Mouse (Mus musculus) granulocyte monocyte progenitor cell, adult 5-6 weeks (primary cell): ENCODE results near the gene Hmgb3. TPM values are rescaled to one million over a fixed set of nuclear protein-coding genes. Genes with fewer than 3 reads are reported as not detected.

Experiments used
- ATAC-seq: replicated peaks from 2 replicates; pipeline ENCODE4 v1.8.0; 2016; ENCODE audit warnings: mild to moderate bottlenecking, moderate TSS enrichment, inconsistent platforms; ENCODE audit not compliant: poor library complexity, severe bottlenecking
- total RNA-seq, 2 experiments: library from RNA; stranded (forward) in 1 of 2; stranded (reverse) in 1 of 2; fragments of 200-712, 200-1000 nt in 1 of 2; fragments of >200 nt in 1 of 2; fragmentation: Nextera tagmentation in 1 of 2; gene quantifications; 2 replicates each; pipeline ENCODE4 v1.2.3; 2014 to 2017

Gene Hmgb3
- total RNA-seq (2014; fragmentation: Nextera tagmentation) = 66.0 and 79.2 TPM in 2 replicates
- total RNA-seq (2017) = 129 and 138 TPM in 2 replicates

DNA sequence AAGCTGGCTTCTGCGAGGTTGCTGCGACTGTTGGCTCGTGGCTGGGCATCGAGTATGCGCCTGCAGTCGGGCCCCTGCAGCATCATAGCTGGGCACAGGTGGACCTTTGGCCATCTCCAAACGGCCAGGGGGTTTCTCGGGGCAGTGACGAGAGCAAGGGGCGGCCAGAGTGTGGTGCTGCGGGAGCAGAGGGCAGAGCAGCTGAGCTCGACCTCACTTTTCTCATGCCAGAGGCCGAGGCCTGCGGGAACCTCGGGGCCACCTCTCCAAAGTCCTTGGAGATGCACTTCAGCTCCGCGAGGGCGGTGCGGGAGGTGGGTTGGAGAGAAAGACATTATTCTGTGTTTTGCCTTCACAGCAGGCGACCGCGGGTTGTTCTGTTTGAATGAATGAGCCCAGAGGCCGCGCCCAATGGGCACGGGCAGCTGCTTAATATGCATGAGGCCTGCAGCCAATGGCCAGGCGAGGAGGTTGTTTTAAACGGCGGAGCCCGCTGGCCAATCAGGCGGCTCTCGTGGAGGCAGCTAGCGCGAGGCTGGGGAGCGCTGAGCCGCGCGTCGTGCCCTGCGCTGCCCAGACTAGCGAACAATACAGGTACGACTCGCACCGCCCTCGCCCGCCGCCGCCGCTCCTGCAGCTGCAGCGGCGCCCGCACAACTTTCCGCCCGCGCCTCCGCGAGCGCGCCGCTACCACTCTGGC is at the start of gene Hmgb3:
Hmgb3 (plus strand) TSS at position 504 of the 700 bp plus-strand sequence.
- ATAC-seq = peak; percentile 98

DNA sequence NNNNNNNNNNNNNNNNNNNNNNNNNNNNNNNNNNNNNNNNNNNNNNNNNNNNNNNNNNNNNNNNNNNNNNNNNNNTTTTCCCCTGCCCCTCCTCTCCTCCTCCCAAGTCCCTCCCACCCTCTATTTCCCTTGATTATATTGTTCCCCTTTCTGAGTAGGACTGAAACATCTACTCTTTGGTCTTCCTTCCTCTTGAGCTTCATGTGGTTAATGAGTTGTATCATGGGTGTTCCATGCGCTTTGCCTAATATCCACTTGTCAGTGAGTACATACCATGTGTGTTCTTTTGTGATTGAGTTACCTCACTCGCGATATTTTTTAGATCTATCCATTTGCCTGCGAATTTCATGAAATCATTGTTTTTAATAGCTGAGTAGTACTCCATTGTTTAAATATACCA is 49.1 kb upstream of the Hmgb3 start:
- ATAC-seq = peak; percentile 70

DNA sequence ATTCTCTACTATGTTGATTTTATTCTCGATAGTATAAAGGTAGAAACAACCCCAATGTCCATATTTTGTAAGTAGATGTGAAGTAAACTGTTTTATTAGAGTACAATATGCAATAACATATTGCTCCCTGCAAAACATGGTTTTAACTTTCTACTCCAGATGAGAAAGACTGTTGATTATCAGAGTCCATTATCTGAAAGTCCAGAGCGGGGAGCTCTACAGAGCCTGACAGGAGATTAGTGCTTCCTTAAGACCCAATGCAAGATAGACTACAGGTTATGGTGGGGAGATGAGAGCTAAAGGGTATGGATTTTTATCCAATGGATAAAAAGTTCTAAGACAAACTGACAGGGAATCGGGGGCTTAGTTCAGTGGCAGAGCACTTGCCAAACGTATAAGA is 36.5 kb upstream of the Hmgb3 start:
- no peak for ATAC-seq

DNA sequence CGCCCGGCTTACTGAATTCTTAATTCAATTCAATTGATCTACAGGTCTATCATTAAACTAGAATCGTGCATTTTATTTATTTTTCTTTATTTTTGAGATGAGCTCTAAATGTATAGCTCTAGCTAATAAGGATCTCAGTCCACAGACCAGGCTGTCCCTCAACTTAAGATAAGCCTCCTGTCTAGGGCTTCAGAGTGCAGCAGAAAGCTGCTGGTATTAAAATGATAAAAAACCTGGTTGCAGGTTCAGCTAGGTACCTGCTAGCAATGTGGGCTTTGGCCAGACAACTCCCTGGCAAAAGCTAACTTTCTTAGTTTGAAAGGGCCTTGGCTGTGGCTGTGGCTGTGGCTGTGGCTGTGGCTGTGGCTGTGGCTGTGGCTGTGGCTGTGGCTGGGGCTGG is 32.8 kb upstream of the Hmgb3 start:
- no peak for ATAC-seq

DNA sequence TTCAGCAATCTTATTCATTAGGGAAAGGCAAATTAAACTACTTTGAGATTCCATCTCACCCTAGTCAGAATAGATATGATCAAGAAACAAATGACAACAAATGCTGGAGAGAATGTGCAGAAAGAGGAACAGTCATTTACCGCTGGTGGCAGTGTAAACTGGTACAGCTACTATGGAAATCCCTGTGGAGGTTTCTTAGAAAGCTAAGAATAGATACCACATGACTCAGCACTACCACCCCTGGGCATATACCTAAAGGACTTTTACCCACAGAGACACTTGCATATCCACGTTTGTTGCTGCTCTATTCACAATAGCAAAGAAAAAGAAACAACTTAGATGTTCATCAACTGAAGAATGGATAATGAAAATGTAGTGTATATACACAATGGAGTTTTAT is 31.4 kb upstream of the Hmgb3 start:
- ATAC-seq = peak; percentile 44; the same call in 1 of the 2 replicates

DNA sequence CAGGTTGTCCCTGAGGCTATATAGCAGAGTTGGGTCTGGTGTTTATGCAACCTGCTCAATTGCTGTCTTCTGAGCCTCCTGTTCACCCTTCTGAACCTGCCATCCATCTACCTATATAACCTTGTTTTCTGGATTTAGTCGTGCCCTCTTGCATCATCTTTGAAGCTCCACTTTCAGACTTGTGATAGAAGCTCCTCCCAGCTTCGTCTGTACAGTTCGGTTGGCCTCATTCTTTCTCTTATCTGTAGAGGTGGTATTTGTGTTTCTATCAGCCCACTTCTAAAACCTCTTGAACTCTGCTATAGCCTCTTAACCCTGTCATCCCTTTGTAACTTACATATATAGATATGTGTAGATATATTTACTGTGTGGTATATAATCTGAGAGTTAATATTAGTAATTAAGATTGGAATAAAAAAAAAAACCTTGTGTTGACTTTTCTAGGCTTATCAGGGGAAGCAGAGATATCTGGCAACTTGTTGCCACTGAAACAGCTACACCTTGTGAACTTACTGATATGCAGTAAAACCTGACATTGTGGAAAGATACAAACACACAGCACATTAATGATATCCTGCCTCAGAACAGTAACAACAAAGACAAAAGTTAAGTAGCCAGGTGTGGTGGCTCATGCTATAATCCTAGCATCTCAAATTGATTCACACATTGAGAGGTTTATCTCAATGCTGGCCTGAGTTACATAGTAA is 30.0 kb upstream of the Hmgb3 start:
- ATAC-seq = no peak

DNA sequence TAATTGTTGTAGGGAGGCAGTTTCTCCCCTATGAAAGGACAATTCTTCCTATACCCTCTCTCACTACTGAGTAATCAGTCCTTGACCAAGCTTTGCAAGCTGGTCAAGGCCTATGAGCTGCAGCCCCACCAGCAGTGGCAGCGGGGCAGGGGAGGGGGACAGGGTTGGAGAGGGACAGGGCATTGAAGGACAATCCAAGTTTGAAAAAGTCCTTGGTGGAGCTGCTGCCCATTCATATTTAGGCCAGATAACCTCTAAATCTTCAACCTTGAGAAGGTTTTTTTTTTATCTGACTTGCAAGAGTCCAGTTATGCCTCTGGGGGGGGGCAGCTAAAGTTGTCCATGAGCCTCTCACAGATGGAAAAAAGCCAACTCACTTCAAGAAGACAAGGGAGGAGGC is 28.3 kb upstream of the Hmgb3 start:
- no peak for ATAC-seq

DNA sequence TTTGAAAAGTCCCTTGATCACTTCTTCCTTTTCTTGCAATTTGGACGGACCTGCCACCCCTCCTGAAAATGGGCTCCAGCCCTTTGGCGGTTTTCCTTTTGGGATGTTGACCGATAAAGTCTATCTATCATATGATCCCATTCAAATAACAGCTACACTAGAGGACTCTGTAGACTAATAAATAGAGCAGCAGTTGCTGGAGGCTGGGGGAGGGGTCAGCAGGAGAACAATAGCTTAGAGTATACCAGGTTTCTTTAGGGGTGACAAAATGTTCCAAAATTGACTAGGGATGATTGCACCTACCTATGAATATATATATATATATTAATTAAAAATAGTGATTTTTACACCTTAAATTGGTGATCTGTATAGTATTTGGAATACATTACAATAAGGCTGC is 27.6 kb upstream of the Hmgb3 start:
- ATAC-seq = no peak

DNA sequence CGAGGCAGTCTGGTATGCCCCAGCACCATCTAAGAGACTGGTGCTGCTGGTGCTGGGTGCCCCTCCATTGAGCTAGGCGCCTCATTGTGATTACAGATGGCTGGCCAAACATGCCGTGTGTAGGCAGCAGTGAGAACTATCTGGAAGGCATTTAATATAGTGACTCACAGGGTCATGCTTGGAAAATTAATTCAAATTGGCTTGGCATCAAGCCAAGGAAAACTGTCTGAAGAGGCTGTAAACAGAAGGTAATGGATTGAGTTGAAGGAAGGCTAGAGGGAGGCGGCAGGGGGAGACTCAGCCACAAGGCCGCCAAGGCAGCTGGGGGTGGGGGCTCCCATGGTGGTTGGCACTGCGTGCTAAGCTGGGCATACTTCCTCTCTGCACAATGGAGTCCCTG is 27.1 kb upstream of the Hmgb3 start:
- ATAC-seq = no peak

DNA sequence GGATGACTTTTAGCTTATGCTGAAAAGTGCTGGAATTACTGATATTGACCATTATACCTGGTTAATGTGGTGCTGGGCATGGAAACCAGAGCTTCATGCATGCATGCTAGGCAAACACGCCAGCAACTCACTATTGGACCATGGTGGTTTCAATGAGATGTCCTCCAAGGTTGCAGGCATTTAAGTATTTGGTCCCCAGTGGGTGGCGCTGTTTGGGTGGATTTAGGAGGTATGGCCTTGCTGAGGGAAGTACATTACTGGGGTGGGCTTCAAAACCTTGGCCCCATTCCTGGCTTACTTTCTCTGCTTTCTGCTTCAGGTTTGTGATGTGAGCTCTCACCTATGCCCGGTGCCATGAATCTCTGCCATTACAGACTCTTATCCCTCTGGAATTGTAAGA is 23.1 kb upstream of the Hmgb3 start:
- no peak for ATAC-seq

DNA sequence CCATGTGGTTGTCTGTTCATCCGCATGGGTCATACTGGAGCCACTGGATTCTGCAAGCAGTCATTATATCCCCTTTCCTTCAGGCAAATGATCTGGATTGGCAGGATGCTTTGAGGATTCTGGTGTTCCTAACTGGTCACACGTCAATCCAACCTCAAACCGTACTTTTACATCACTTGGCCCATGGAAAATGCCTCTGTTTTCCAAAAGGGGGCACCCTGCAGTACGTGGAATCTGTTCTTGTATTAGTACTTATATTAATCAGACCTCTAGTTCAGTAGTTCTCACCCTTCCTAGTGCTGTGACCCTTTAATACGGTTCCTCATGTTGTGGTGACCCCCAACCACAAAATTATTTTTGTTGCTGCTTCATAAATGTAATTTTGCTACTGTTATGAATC is 21.6 kb upstream of the Hmgb3 start:
- no peak for ATAC-seq

DNA sequence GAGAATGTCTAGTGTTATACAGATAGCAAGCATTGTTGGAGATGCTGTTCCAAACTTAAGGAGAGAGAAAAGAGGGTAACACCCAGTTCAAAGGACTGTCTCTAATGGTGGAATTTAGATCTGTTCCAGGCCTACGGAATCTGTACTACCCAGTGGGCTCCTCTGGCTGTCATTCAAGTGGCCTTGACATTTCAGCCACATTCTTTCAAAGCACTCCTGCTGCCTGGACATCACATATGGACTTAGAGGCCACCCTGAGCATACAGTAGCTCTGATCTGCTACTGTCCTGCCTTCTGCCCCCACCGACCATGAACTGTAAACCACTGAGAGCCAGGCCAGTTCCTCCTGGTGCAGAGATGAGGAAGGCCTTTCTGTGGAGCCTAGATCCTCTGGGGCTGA is 17.9 kb upstream of the Hmgb3 start:
- ATAC-seq = no peak

DNA sequence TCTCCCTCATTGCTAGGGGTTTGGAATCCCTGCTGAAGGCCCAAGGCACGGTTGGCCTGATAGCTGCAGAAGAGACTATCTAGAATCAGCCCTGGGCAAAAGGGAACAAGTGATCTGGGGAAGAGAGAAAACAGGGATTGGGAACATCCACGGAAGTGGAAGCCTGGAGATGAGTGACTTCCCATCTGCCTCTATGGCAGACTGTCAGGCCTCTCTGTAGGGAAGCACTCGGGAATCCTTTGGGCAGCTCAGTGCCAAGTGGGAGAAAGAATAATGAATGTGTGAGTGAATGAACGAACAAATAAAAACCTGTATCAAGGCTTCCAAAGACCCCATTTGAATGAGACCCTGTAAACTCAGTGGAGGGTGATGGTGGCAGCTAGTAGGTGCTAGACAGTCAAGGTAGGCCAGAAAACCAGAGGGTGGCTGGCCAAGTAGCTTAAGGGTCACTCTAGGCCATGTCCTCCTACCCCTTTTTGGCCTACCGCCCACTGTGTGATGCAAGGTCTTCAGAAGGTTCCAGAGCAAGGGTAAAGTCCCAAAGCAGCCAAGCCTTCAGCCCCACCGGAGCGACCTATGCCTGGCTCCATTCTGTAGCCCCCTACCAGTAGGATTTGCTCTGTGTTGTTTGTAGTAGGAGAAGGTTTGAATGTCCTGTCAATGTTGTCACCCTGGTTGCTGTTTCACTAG is 14.8 kb upstream of the Hmgb3 start:
- no peak for ATAC-seq

DNA sequence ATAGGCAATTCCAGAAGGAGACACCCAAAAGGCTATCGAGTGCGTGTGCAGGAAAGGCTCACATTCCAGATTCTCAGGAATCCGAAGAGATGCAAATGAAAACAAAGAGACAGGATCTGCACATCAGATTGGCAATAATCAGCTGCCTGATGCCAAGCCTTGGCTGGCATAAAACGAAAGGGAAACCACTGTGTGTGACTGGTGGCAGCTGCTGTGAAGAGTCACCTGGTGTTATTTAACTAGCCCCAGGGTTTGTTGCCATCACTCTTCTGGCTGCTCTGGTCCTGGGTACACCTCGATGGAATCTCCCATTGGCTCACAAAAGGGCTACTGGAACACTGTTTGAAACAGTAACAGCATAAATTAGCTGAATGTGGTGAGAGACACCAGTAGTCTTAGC is 11.0 kb upstream of the Hmgb3 start:
- no peak for ATAC-seq

DNA sequence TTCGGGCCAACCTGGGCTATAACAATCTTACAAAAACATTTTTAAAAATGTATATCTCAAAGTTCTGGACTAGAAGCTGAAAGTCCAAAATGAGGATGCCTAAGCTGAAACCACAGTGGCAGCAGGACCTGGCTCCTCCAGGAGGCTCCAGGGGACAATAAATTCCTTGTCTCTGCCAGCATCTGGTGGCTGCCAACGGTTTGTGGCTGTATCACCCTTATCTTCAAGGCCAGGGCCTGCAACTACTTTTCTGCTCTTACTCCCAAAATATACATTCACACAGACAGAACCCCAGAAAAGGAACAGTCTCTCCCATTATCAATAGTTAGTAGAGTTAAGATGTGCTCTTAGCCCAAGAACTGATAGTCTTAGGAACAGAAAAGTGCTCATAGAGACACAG is 10.6 kb upstream of the Hmgb3 start:
- ATAC-seq = no peak

DNA sequence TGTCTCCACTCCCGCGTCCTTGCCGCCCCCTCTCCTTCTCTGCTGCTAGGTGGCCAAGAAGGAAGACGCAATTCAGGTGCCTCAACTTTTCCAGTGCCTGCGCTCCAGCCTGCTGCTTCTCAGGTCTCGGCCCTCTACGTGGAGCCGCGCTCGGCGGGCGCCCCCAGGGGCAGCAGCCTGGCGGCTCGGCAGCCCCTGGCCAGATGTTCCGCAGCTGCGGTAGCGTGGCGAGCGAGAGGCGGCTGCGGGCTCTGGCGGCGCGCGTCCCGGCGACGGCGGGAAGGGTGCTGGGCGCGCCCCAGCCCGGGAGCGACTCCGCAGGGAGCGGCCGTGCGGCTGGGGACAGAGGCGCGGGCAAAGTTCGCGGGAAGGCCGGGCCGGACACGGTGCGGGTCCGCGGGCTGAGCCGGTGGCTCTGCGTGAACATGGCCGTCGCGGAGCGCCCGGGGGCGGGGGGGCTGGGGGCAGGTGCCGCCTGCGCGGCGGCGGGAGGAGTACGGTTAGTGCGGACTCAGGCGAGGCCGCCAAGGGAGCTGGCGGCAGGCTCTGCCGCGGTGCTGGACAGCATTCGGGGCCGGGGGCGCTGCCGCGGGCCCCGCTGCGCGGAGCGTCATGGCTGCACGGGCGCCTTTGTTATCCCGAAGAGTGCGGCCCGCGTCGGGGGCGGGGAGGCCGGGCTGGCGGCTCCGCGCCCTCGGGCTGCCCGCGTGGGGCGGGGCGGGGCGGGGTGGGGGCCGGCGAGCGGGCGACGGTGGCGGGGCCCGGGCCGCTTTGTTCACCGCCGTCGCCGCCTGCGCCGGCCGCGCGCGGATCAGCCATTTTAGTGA is 610 bp downstream of the Hmgb3 start:
- ATAC-seq = peak; percentile 8

DNA sequence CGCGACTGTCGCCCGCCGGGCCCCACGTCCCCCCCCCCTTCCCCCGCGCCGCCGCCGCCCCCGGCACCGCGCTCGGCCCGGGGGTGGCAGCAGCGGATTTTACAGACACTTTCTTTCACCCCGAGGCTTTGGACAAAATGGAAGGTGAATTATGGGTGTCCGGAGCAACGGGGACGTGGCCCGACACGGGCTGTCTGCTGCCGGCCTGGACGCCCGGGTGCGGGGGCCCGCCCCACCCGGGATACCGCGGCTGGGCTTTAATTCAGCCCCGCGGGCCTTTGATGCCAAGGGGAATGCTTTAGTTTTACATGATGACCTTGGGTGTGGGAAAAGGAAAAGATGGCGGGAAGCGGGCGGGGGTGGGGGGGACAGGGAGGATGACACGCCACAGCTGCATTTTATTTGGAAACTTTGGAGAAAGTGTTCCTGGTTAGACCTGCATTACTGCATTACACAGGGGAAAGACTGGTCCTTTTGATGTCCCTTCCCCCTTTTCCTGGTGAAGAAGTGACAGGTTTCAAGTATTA is 1.3 kb downstream of the Hmgb3 start:
- ATAC-seq = no peak

DNA sequence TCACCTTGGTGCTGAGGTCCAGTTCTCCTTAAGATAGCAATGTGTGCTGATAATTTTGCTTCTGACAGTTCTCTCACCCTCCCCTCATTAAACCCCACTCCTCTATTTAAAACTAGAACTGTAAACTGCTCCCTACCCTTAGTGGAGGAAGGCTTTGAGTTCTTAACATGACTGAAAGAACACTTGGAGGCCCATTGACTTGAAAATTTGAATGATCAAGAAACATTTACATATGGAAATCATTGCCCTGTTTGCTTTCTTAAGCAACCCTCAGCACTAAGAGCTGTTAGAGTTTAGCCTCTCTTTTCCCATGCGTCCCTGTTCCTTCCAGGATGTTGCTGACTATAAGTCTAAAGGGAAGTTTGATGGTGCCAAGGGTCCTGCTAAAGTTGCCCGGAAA is 3.6 kb downstream of the Hmgb3 start:
- ATAC-seq = no peak

DNA sequence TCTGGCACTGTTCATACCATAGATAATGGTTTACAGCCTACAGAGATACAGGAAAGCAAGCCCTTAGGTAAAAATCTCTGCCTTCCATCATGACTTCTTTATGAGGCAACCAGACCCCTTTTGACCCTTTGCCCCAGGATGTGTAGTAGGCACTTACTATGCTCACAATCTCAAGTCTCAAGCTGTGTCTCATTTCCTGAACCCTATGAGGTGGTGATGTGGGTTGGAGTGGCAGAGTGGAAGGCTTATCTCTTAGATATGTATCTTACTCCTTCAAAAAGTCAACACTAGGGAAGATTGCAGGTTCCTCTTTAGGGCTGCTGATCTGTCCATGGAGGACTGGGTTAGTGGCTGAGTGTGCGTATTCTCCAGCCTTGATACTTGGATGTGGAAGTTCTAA is 5.1 kb downstream of the Hmgb3 start:
- ATAC-seq = no peak

DNA sequence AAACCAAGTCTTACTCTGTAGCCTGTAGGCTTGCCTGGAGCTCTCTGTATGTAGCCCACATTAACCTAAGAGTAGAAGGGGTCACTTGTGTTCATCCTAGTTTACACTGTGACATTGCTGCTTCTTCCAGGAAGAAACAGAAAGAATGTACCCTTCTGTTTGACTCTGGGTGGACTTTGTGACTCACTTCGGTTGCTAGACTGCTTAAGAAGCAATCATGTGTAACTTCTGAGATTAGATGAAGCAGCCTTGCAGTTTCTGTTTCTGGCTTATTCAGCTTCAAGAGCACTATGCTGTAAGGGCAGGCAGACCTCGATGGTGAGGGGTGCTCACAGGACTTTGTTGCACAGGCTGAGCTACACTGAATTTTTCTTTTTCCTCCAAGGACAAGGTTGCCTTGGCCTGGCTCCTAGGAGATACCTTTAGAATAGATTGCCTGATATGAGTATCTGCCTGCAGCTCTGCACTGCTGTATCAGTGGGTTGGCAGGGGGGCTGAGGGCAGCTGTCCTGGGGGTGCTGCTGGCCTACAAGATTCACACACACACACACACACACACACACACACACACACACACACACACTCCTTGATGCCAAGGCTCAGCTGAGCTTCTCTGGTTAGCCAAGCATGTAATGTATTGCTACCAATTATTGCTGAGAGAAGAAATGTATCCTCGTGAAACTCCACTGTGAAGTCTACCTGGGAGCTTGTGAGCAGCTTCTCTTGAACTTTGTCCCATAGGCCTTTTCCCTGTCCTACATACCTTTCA is 17.6 kb downstream of the Hmgb3 start:
- ATAC-seq = no peak
